Mouse (Mus musculus) kidney, adult 2 months (tissue): Measurements from ENCODE around the gene Ilkap.

Experiments used
- CTCF ChIP-seq: fragments of 200-500 bp; conservative IDR thresholded peaks from 2 replicates; pipeline ENCODE4 v1.5.1; 2011; ENCODE audit warnings: low read depth, mild to moderate bottlenecking, control low read depth, low read length, moderate library complexity, mixed read lengths; ENCODE audit not compliant: insufficient read depth, insufficient read length
- POLR2A ChIP-seq: fragments of 200-500 bp; IDR thresholded peaks from one replicate; pipeline ENCODE4 v1.6.1; 2011; ENCODE audit warnings: low read depth, low read length, control low read depth

DNA sequence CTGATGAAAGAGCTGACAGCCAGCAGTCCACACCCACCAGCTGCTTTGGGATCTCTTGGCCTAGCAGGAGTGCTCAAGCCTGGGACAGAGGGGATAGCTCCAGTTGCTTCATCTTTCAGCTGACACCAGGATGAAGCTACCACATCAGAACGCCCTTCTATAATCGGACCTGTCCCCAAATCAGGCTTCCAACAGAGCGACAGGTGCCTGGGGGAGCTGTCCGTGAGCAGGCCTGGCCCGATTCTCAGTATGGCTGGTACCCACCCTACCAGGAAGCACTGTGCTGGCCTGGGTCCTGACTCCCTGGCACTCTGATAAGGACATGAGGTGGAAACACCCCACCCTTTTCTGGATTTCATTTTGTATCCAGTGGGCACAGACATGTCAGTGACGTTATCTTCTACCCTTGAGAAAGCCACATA, 25.2 kb downstream of the Ilkap start:
- TF ChIP-seq CTCF (no peak), POLR2A (no peak)
